Mouse (Mus musculus): Measurements from ENCODE around the gene Gm9513. TPM values are rescaled to one million over a fixed set of nuclear protein-coding genes. Genes with fewer than 3 reads are reported as not detected.

Gm9513 gene
- not detected for total RNA-seq (2022)

GRCm38 (mm10) chr9:36475338-36475737 lies at the start of gene Gm9513:
TSS of gene Gm9513 (plus strand) at chr9:36475638.
- no peak for DNase-seq (ENCODE audit: low spot score in 2 of 2)

- no peak for DNase-seq (ENCODE audit: low spot score in 2 of 2)
These were observed 43.9 kb upstream of the Gm9513 start, which contains the start of gene Gm7257 for GRCm38 (mm10) chr9:36431584-36431983. TSS of gene Gm7257 (plus strand) at chr9:36431884.

- DNase-seq (ENCODE audit: low spot score in 2 of 2) = no peak
These were observed 40.2 kb upstream of the Gm9513 start for GRCm38 (mm10) chr9:36435051-36435764.

GRCm38 (mm10) chr9:36494501-36495220 lies 19.2 kb downstream of the Gm9513 start:
- DNase-seq (ENCODE audit: low spot score in 2 of 2) = no peak

GRCm38 (mm10) chr9:36495824-36496223 lies 20.4 kb downstream of the Gm9513 start:
- no peak for DNase-seq (ENCODE audit: low spot score in 2 of 2)

GRCm38 (mm10) chr9:36504211-36504610 lies 28.8 kb downstream of the Gm9513 start:
- no peak for DNase-seq (ENCODE audit: low spot score in 2 of 2)

Other genes with a start within 250 kb of the Gm9513 start
- gene Gm7257, start 43.8 kb upstream of the Gm9513 start, total RNA-seq (2022) = not detected
- gene Gm5615, start 66.3 kb downstream of the Gm9513 start, total RNA-seq (2022) = not detected
- gene Gm17689, start 107.0 kb downstream of the Gm9513 start, total RNA-seq (2022) = not detected
- gene A630095E13Rik, start 167.7 kb downstream of the Gm9513 start, total RNA-seq (2022) = not detected
- gene Acrv1, start 217.6 kb downstream of the Gm9513 start, total RNA-seq (2022) = not detected